Mouse (Mus musculus) ES-E14 (cell line): ENCODE measurements around the gene Cxcr4.

ENCODE experiments used
- CHD2 ChIP-seq: IDR thresholded peaks from 2 replicates; pipeline ENCODE4 v1.6.1; 2014; ENCODE audit warnings: mild to moderate bottlenecking, low read depth, low read length, inconsistent platforms
- ZC3H11A ChIP-seq: IDR thresholded peaks from 2 replicates; pipeline ENCODE4 v1.6.1; 2012; ENCODE audit warnings: low read depth, mild to moderate bottlenecking, inconsistent platforms, low read length, borderline replicate concordance
- ZNF384 ChIP-seq: IDR thresholded peaks from 2 replicates; pipeline ENCODE4 v1.6.1; 2012; ENCODE audit warnings: low read depth, low read length, inconsistent platforms

DNA sequence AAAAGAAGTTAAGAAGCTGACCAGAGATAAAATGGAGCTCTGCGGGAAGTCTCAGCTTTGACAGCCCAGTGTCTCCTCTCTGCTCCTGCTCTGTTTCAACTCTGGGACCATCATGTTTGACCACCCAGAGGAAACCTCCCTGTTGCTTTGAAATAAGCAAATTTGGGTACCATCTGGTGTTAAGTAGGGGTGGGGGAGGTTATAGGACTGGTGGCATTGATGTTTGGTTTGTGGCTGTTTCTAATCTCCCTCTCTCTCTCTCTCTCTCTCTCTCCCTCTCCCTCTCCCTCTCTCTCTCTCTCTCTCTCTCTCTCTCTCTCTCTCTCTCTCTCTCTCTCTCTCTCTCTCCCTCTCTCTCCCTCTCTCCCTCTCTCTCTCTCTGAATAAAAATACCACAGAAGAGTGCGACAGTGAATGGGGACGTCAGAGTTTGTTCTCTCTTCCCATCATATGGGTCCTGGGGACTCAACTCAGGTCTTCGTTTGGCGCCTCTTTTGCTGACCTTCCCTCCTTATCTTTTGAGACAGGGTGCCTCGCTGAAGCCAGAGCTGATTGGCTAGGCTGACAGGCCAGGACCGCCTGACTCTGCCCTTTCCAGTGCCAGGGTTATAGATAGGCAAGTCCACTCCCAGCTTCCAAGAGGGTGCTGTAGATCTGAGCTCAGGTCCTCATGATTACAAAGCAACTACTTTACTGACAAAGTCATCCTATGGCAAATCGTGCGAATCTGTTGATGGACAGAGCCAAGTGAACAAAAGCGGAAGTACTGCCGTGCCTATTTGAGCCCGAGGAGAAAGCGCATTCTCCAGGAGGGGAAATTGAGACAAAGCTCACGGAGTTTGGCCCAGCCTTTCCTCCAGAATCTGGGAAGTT, 31.4 kb downstream of the Cxcr4 start:
- TF ChIP-seq ZC3H11A (no peak), CHD2 (no peak), ZNF384 (no peak)
